Mouse (Mus musculus) heart, embryonic 10.5 days (tissue): Measurements from ENCODE around the gene Mrpl22. TPM values are rescaled to one million over a fixed set of nuclear protein-coding genes. Genes with fewer than 3 reads are reported as not detected.
"Not testable (repeated sequence)": the region's sequence is repeated elsewhere in the genome, so short reads cannot be mapped to it uniquely, and the experiment has no call there.

Experiments
- DNase-seq: peaks from one replicate; pipeline ENCODE4 v3.0.0-alpha.2; 2017; ENCODE audit warnings: low spot score
- H3K27ac ChIP-seq: fragments of 300-500 bp; sonication (generic); 2 replicates; pipeline ENCODE4 v1.5.1; 2016; ENCODE audit warnings: mild to moderate bottlenecking
- H3K27me3 ChIP-seq: fragments of 300-500 bp; sonication (generic); 2 replicates; pipeline ENCODE4 v1.6.1; 2016; ENCODE audit warnings: mild to moderate bottlenecking; ENCODE audit not compliant: poor library complexity, insufficient read depth, severe bottlenecking
- H3K36me3 ChIP-seq: fragments of 300-500 bp; sonication (generic); 2 replicates; pipeline ENCODE4 v1.6.1; 2016; ENCODE audit warnings: mild to moderate bottlenecking, moderate library complexity
- H3K4me1 ChIP-seq: fragments of 300-500 bp; sonication (generic); 2 replicates; pipeline ENCODE4 v1.6.1; 2016; ENCODE audit warnings: mild to moderate bottlenecking
- H3K4me3 ChIP-seq: fragments of 300-500 bp; sonication (generic); 2 replicates; pipeline ENCODE4 v1.5.1; 2016; ENCODE audit warnings: mild to moderate bottlenecking, moderate library complexity
- H3K9me3 ChIP-seq: fragments of 300-500 bp; sonication (generic); 2 replicates; pipeline ENCODE4 v1.6.1; 2016; ENCODE audit warnings: mild to moderate bottlenecking, moderate library complexity
- WGBS: fragments of 180-500 bp; shearing (Covaris S2); methylation state at CpG from one replicate; pipeline ENCODE4 v1.1.7; 2016; 5-methylcytosine and 5-hydroxymethylcytosine counted together
- polyA plus RNA-seq: library from polyadenylated mRNA; unstranded; fragments of >200 nt; fragmentation: Nextera tagmentation; extraction: Ambion mirVana; gene quantifications from 2 replicates; pipeline ENCODE4 v1.2.1, GENCODE M21; 2016

The Mrpl22 gene
- polyA plus RNA-seq, 1 experiment from 2014 or later, result 137 TPM

GRCm38 (mm10) chr11:58146241-58146640 is 25.2 kb upstream of the Mrpl22 start:
- Histone ChIP-seq H3K27me3 (no peaks in the 10 kb centered on the region), H3K27ac (no peak overlapping the region), H3K9me3 (no peaks in the 10 kb centered on the region), H3K4me3 (no peak overlapping the region), H3K36me3 (peaks cover 93% of the 10 kb centered on the region), H3K4me1 (no peaks in the 10 kb centered on the region)
- WGBS, result 94% methylated on average over 5 of the region's 5 CpGs
- DNase-seq, result no peak

DNA sequence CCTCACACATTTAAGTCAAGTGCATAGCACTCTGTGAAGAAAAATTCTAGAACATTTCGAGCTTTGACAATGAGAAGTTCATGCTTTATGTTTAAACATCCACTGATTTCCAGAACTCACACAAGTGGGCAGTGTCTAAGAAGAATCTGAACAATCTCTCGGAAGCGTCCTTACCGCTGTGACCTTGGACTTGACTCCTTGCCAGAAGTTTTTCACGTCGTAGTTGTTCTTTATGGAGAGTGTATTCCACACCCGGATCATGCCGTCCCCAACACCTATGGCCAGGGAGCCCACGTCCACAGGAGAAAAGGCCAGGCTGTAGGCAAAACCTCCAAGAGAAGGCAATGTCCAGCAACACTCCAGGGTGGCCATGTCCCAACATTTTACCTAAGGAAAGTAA is 16.0 kb upstream of the Mrpl22 start:
- 84% methylated on average over 9 of the region's 9 CpGs for WGBS
- no peak overlapping the region for H3K27ac ChIP-seq

DNA sequence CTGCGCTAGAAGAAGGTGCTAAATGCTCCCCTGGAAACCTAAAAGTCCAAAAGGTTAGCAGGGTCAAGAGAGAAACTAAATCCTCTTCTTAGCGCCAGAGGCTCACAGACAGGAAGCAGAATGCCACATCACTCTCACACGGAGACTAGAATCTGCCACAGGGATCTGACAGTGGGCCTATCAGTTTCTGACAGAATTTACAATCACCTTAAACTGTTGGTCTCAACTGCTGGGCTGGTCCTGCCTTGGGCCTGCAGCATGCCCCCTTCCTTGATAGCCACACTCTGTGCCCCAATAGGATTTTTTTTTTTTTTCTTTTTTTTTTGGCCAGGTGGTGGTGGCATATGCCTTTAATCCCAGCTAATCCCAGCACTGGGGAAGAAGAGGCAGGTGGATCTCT is 14.6 kb upstream of the Mrpl22 start:
- WGBS, result 70% methylated on average over 3 of the region's 3 CpGs
- no peak for DNase-seq
- no peaks in the 10 kb centered on the region for H3K27me3 ChIP-seq
- H3K4me1 ChIP-seq, result 0 out of 2 replicates have a peak, but pooled peaks cover 4% of the 10 kb centered on the region
- H3K36me3 ChIP-seq, result peaks cover 92% of the 10 kb centered on the region
- no peak overlapping the region for H3K27ac ChIP-seq
- no peaks in the 10 kb centered on the region for H3K9me3 ChIP-seq
- no peak overlapping the region for H3K4me3 ChIP-seq

More for the DNA sequence above, 16.0 kb upstream of the Mrpl22 start:
- no peaks in the 10 kb centered on the region for H3K27me3 ChIP-seq
- H3K36me3 ChIP-seq, result peaks cover 90% of the 10 kb centered on the region
- H3K9me3 ChIP-seq, result no peaks in the 10 kb centered on the region
- DNase-seq, result no peak
- H3K4me1 ChIP-seq, result 0 out of 2 replicates have a peak, but pooled peaks cover 4% of the 10 kb centered on the region
- H3K4me3 ChIP-seq, result no peak overlapping the region

- DNase-seq, result no peak
- Histone ChIP-seq H3K4me3 (no peak overlapping the region), H3K27ac (no peak overlapping the region), H3K36me3 (peaks cover 66% of the 10 kb centered on the region), H3K9me3 (no peaks in the 10 kb centered on the region), H3K4me1 (peaks cover 12% of the 10 kb centered on the region), H3K27me3 (no peaks in the 10 kb centered on the region)
- WGBS, result 93% methylated on average over 2 of the region's 2 CpGs
Observed at GRCm38 (mm10) chr11:58165072-58165471, 6.4 kb upstream of the Mrpl22 start.

- peaks cover 39% of the 10 kb centered on the region for H3K36me3 ChIP-seq
- no peak for DNase-seq
- peak overlapping the region; percentile 85 for H3K27ac ChIP-seq
- peaks cover 23% of the 10 kb centered on the region for H3K4me1 ChIP-seq
- under 1% methylated on average over 8 of the region's 8 CpGs for WGBS
- H3K9me3 ChIP-seq, result no peaks in the 10 kb centered on the region
- H3K4me3 ChIP-seq, result peak overlapping the region; percentile 83
- no peaks in the 10 kb centered on the region for H3K27me3 ChIP-seq
Observed at GRCm38 (mm10) chr11:58167822-58168166, 3.7 kb upstream of the Mrpl22 start.

DNA sequence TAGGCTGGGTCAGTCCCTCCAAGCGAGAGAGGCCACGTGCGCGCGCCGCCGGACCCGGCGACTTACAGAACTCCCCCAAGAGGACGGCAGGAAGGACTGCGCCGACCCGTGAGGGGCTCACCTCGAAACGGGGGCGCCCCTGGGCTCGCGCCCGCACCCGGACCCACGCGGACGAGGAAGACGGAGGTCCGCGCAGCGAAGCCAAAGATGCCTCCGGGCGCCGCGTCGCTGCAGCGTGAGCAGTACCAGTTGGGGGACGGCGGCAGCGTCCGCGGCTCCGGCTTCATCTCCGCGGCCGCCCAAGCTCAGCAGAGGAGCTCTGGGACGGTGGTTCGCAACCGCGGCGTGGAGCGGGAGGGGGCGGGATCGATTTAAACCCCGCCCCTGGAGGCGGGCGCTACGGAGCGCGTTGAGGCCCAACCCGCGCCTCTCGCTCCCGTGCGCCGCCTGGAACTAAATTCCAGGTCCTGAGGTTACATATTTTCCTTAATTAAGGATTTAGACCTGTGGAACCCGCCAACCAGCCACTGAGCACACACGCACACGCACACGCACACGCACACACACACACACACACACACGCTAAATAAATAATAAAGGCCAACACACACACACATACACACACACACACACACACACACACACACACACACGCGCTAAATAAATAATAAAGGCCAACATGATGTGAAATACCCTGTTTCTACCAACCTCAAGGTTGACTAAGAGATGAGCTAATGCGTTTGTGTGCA is 3.1 kb upstream of the Mrpl22 start, which contains the start of gene Gemin5:
TSS of gene Gemin5 (minus strand) at position 373 of the 749 bp plus-strand sequence.
- peak within 1 kb of the TSS; percentile 85 for H3K27ac ChIP-seq
- H3K9me3 ChIP-seq, result no peaks in the 10 kb centered on the region
- peaks cover 24% of the 10 kb centered on the region for H3K4me1 ChIP-seq
- WGBS, result 1% methylated on average over 71 of the region's 71 CpGs
- DNase-seq, result peak; percentile 89
- H3K4me3 ChIP-seq, result peak within 1 kb of the TSS; percentile 83
- peaks cover 39% of the 10 kb centered on the region for H3K36me3 ChIP-seq
- no peaks in the 10 kb centered on the region for H3K27me3 ChIP-seq

DNA sequence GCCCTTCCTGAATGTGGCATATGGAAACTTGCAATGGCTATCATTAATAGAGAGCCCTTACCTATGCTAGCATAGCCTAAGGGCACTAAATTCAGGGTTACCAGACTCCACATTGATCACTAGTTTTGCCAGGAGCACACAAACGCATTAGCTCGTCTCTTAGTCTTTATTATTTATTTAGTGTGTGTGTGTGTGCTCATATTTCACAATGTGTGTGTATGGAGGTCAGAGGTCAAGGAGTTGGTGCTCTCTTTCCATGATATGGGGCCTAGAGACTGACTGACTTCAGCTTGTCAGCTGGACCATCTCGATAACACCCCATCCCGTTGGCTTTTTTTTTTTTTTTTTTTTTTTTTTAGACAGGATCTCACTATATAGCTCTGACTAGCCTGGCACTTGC is 1.8 kb upstream of the Mrpl22 start:
- Histone ChIP-seq H3K9me3 (no peaks in the 10 kb centered on the region), H3K27ac (no peak overlapping the region), H3K4me1 (peaks cover 24% of the 10 kb centered on the region), H3K4me3 (no peak overlapping the region), H3K27me3 (no peaks in the 10 kb centered on the region), H3K36me3 (peaks cover 39% of the 10 kb centered on the region)
- no peak for DNase-seq
- 85% methylated on average over 4 of the region's 4 CpGs for WGBS

- 35% methylated on average over 3 of the region's 3 CpGs for WGBS
- peak; percentile 82 for DNase-seq
- Histone ChIP-seq H3K27me3 (no peaks in the 10 kb centered on the region), H3K4me3 (no peak overlapping the region), H3K9me3 (no peaks in the 10 kb centered on the region), H3K27ac (no peak overlapping the region), H3K36me3 (peaks cover 51% of the 10 kb centered on the region), H3K4me1 (0 out of 2 replicates have a peak, but pooled peaks cover 3% of the 10 kb centered on the region)
Observed at GRCm38 (mm10) chr11:58179563-58179962, 8.1 kb downstream of the Mrpl22 start.

DNA sequence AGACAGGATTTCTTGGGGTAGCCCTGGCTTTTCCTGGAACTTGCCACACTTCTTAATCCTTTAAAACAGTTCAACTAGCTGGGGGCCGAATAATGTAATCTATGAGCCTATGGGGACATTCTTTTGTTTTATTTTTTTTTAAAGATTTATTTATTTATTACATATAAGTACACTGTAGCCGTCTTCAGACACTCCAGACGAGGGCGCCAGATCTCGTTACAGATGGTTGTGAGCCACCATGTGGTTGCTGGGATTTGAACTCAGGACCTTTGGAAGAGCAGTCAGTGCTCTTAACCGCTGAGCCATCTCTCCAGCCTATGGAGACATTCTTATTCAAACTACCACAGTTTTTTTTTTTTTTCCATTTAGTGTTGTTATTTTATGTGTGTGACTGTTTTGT is 8.5 kb downstream of the Mrpl22 start:
- not testable (repeated sequence) for H3K9me3 ChIP-seq, DNase-seq, H3K4me1 ChIP-seq, H3K4me3 ChIP-seq, H3K27me3 ChIP-seq, H3K27ac ChIP-seq
- H3K36me3 ChIP-seq, result peaks cover 46% of the 10 kb centered on the region
- 94% methylated on average over 6 of the region's 6 CpGs for WGBS

DNA sequence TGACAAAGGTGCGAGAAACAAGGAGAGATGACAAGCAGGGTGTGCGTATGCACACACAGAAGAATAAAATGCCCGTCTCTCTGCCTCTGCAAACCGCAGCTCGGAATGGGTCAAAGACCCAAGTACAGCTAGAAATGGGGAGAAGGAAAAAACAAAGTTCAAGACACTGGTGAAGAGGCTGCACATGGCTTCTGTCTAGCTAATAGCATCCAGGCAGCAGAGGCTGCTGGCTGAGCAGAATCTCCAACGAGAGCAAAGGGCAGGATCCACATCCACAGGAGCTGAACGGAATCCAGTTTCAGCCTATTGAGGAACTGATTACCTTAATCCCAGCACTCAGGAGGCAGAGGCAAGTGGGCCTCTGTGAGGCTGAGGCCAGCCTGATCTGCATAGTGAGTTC is 9.3 kb downstream of the Mrpl22 start:
- H3K4me3 ChIP-seq, result no peak overlapping the region
- 91% methylated on average over 7 of the region's 7 CpGs for WGBS
- no peak overlapping the region for H3K27ac ChIP-seq
- no peak for DNase-seq
- H3K36me3 ChIP-seq, result peaks cover 39% of the 10 kb centered on the region
- H3K27me3 ChIP-seq, result no peaks in the 10 kb centered on the region
- H3K9me3 ChIP-seq, result no peaks in the 10 kb centered on the region
- H3K4me1 ChIP-seq, result 0 out of 2 replicates have a peak, but pooled peaks cover 3% of the 10 kb centered on the region

DNA sequence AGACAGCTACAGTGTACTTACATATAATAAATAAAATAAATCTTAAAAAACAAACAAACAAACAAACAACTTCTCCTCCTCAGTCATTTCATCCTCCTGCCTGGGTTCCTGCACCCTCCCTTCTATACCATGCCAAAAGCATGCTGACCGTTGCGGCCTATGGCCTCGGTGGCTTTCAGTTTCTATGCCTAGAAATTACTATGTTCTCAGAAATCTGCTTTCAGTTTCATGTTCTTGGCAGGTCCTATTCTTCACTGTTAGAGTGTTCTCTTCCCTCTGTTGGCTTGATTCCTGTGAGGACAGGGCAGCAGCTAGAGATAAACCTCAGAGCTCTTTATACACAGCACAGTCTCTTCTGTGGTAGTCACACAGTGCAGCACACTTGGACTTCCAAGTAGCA is 12.1 kb downstream of the Mrpl22 start:
- Histone ChIP-seq H3K27ac (no peak overlapping the region), H3K27me3 (no peaks in the 10 kb centered on the region), H3K4me1 (0 out of 2 replicates have a peak, but pooled peaks cover 3% of the 10 kb centered on the region), H3K36me3 (peaks cover 10% of the 10 kb centered on the region; the same call in 1 of the 2 replicates), H3K9me3 (no peaks in the 10 kb centered on the region), H3K4me3 (no peak overlapping the region)
- WGBS, result 94% methylated on average over 3 of the region's 3 CpGs
- no peak for DNase-seq

- WGBS, result 91% methylated on average over 6 of the region's 6 CpGs
- Histone ChIP-seq H3K27me3 (no peaks in the 10 kb centered on the region), H3K27ac (no peak overlapping the region)
Observed at GRCm38 (mm10) chr11:58189675-58190074, 18.2 kb downstream of the Mrpl22 start.

DNA sequence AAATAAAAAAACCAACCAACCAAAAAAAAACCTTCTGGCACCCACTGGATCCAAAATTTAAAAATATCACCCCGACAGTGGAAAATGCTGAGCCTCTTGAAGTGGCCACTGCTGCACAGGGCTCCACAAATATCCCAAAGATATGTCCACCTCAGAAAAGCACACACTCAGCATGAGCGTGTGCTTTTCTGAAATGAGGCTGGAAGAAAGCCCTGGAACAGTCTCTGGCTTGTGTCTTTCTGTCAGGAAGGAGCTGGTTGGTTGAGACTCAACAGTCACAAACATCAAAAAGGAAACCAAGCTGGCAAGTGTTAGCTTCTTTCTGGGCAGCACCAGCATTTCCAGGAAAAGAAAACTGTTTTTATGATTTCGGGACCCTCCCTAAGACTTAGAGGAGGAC is 21.9 kb downstream of the Mrpl22 start:
- H3K9me3 ChIP-seq, result no peaks in the 10 kb centered on the region
- no peaks in the 10 kb centered on the region for H3K27me3 ChIP-seq
- 41% methylated on average over 3 of the region's 3 CpGs for WGBS
- peaks cover 24% of the 10 kb centered on the region for H3K4me1 ChIP-seq
- no peaks in the 10 kb centered on the region for H3K36me3 ChIP-seq
- H3K27ac ChIP-seq, result peak overlapping the region; percentile 37; the same call in 1 of the 2 replicates
- no peak for DNase-seq
- H3K4me3 ChIP-seq, result no peak overlapping the region

More at GRCm38 (mm10) chr11:58189675-58190074, 18.2 kb downstream of the Mrpl22 start:
- H3K4me3 ChIP-seq, result no peak overlapping the region
- no peaks in the 10 kb centered on the region for H3K36me3 ChIP-seq
- peaks cover 20% of the 10 kb centered on the region for H3K4me1 ChIP-seq
- no peaks in the 10 kb centered on the region for H3K9me3 ChIP-seq
- DNase-seq, result no peak
